Mouse (Mus musculus) layer of hippocampus, adult 11-12 months (tissue): ENCODE results near the gene Plaur.
"Not testable (repeated sequence)": the region's sequence is repeated elsewhere in the genome, so short reads cannot be mapped to it uniquely, and the experiment has no call there.

Source experiments
- DNase-seq: peaks from one replicate; pipeline ENCODE4 v3.0.0; 2022; ENCODE audit warnings: low spot score

Gene Plaur

GRCm38 (mm10) chr7:24479685-24480084 lies 17.4 kb downstream of the Plaur start:
- no peak for DNase-seq

GRCm38 (mm10) chr7:24480121-24480941 lies 18.0 kb downstream of the Plaur start:
- DNase-seq = peak; percentile 55

- no peak for DNase-seq
Observed at GRCm38 (mm10) chr7:24480986-24481473, 18.7 kb downstream of the Plaur start.

- peak; percentile 89 for DNase-seq
Observed at GRCm38 (mm10) chr7:24481474-24482207, 19.4 kb downstream of the Plaur start, which contains the start of gene Cadm4. TSS of gene Cadm4 (plus strand) at chr7:24482023.

GRCm38 (mm10) chr7:24482208-24483020 lies 20.1 kb downstream of the Plaur start:
- DNase-seq = no peak

GRCm38 (mm10) chr7:24483291-24483690 lies 21.0 kb downstream of the Plaur start:
- not testable (repeated sequence) for DNase-seq

GRCm38 (mm10) chr7:24485481-24485880 lies 23.2 kb downstream of the Plaur start:
- DNase-seq = peak; percentile 52

- DNase-seq = no peak
Observed at GRCm38 (mm10) chr7:24486654-24487130, 24.4 kb downstream of the Plaur start.

- DNase-seq = no peak
Observed at GRCm38 (mm10) chr7:24487403-24487802, 25.1 kb downstream of the Plaur start.

- no peak for DNase-seq
Observed at GRCm38 (mm10) chr7:24488303-24488702, 26.0 kb downstream of the Plaur start.

GRCm38 (mm10) chr7:24499856-24500577 lies 37.7 kb downstream of the Plaur start:
- no peak for DNase-seq

- DNase-seq = no peak
Observed at GRCm38 (mm10) chr7:24500929-24501328, 38.6 kb downstream of the Plaur start.

- DNase-seq = no peak
Observed at GRCm38 (mm10) chr7:24501492-24501891, 39.2 kb downstream of the Plaur start.

- DNase-seq = no peak
Observed at GRCm38 (mm10) chr7:24504004-24504403, 41.7 kb downstream of the Plaur start.

- DNase-seq = no peak
Observed at GRCm38 (mm10) chr7:24504868-24505267, 42.6 kb downstream of the Plaur start.

- DNase-seq = no peak
Observed at GRCm38 (mm10) chr7:24505447-24506064, 43.3 kb downstream of the Plaur start.

- no peak for DNase-seq
Observed at GRCm38 (mm10) chr7:24506065-24506459, 43.8 kb downstream of the Plaur start.

- DNase-seq = peak; percentile 63
Observed at GRCm38 (mm10) chr7:24506476-24506837, 44.2 kb downstream of the Plaur start.

- DNase-seq = peak; percentile 77
Observed at GRCm38 (mm10) chr7:24506838-24507725, 44.8 kb downstream of the Plaur start, which contains the start of gene Zfp428. TSS of gene Zfp428 (plus strand) at chr7:24507006.

- no peak for DNase-seq
Observed at GRCm38 (mm10) chr7:24507726-24508114, 45.4 kb downstream of the Plaur start.
